ENCODE assay signal across 13 mouse cellular contexts in the genomic region with DNA sequence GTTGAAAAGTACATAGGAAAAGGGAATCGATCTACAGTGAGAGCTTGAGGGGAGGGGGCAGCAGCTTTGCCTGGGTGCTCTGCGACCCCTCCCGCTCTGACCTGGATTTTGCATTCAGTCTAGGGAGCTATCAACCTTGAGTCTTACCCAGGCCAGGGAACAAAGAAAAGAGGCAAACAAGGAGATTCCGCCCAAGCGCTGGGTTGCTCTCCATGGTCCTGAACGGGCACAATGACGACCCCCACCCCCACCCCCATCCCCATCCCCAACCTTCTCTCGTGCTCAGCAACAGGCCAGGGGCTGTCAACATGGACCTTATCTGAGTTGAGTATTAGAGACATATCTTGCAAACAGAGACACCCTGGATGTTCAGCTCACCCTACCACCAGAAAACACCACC.
DNase-seq lines count a peak whose midpoint lies in the region; ATAC-seq and TF ChIP-seq lines count a peak whose summit lies in the region.
"Had no signal": no experiment of that assay in that cellular context is flagged by ENCODE, and none has a peak within 500 bp of the region (broad histone marks: within the 10 kb centered on the region; RNA-seq: fewer than 3 reads in every experiment).

No protein-coding gene starts in this region.

- no peak overlapping the region for H3K9ac ChIP-seq in kidney, postnatal 0 days (ENCODE audit: low read depth, low read length)
- H3K9ac ChIP-seq in embryonic facial prominence, embryonic 11.5 days (replicated peaks; ENCODE audit: low read length), result no peak overlapping the region
- H3K9ac ChIP-seq in hindbrain, embryonic 15.5 days, result no peak overlapping the region
- H3K9ac ChIP-seq: embryonic facial prominence, embryonic 15.5 days; lung, embryonic 15.5 days; stomach, embryonic 15.5 days had no signal

- TF ChIP-seq CTCF in kidney, postnatal 0 days (IDR thresholded peaks at IDR 0.05; ENCODE audit: low read depth), result no peak

- DNase-seq in kidney, postnatal 0 days (ENCODE audit: low spot score), result peak; percentile 34
- DNase-seq in kidney, postnatal 25 days, result no peak
- peak; percentile 79 for DNase-seq in embryonic facial prominence, embryonic 11.5 days (ENCODE audit: low spot score)
- DNase-seq in neural tube, embryonic 10.5 days (ENCODE audit: extremely low spot score, low spot score), result peak; percentile 67
- DNase-seq in layer of hippocampus, adult 11-12 months (ENCODE audit: low spot score), result no peak
- no peak for DNase-seq in c-Kit-positive CD71-positive TER-119-positive erythroid progenitor cells, embryonic 14.5 days (ENCODE audit: low spot score)
- no peak for DNase-seq in cerebellum, adult 9-11 months
- DNase-seq: B cell, adult 2 months; kidney, adult 18-20 months had no signal

- H3K9me3 ChIP-seq in kidney, postnatal 0 days (replicated peaks; ENCODE audit: low read length), result no peaks in the 10 kb centered on the region
- no peaks in the 10 kb centered on the region for H3K9me3 ChIP-seq in embryonic facial prominence, embryonic 11.5 days (replicated peaks; ENCODE audit: control insufficient read depth, low read length)
- H3K9me3 ChIP-seq in hindbrain, embryonic 15.5 days, result no peaks in the 10 kb centered on the region
- H3K9me3 ChIP-seq: embryonic facial prominence, embryonic 15.5 days; lung, embryonic 15.5 days; stomach, embryonic 15.5 days had no signal

- no peak overlapping the region for H3K4me2 ChIP-seq in kidney, postnatal 0 days (ENCODE audit: low read length)
- no peak overlapping the region for H3K4me2 ChIP-seq in embryonic facial prominence, embryonic 11.5 days (ENCODE audit: low read depth, low read length)
- H3K4me2 ChIP-seq in hindbrain, embryonic 15.5 days, result peak overlapping the region; percentile 23
- H3K4me2 ChIP-seq: embryonic facial prominence, embryonic 15.5 days; lung, embryonic 15.5 days; stomach, embryonic 15.5 days had no signal

- no peaks in the 10 kb centered on the region for H3K27me3 ChIP-seq in kidney, postnatal 0 days (ENCODE audit: insufficient read depth, low read length)
- H3K27me3 ChIP-seq in embryonic facial prominence, embryonic 11.5 days (ENCODE audit: control insufficient read depth, insufficient read depth, low read length), result no peaks in the 10 kb centered on the region
- no peaks in the 10 kb centered on the region; the same call in 1 of the 2 replicates for H3K27me3 ChIP-seq in hindbrain, embryonic 15.5 days
- H3K27me3 ChIP-seq: lung, embryonic 15.5 days had no signal

- H3K4me3 ChIP-seq in kidney, postnatal 0 days (replicated peaks; ENCODE audit: low read depth, low read length), result no peak overlapping the region
- H3K4me3 ChIP-seq in embryonic facial prominence, embryonic 11.5 days (ENCODE audit: low read depth, low read length), result no peak overlapping the region
- no peak overlapping the region for H3K4me3 ChIP-seq in hindbrain, embryonic 15.5 days
- H3K4me3 ChIP-seq: embryonic facial prominence, embryonic 15.5 days; lung, embryonic 15.5 days; stomach, embryonic 15.5 days had no signal

- H3K4me1 ChIP-seq in kidney, postnatal 0 days (replicated peaks; ENCODE audit: insufficient read depth, low read length), result no peaks in the 10 kb centered on the region
- no peaks in the 10 kb centered on the region; the same call in 1 of the 2 replicates for H3K4me1 ChIP-seq in embryonic facial prominence, embryonic 11.5 days (ENCODE audit: control insufficient read depth, insufficient read depth, low read length)
- H3K4me1 ChIP-seq in hindbrain, embryonic 15.5 days (replicated peaks), result peaks cover 69% of the 10 kb centered on the region
- H3K4me1 ChIP-seq: lung, embryonic 15.5 days; stomach, embryonic 15.5 days had no signal

- 4% methylated on average over 8 of the region's 8 CpGs for WGBS in kidney, postnatal 0 days
- WGBS in embryonic facial prominence, embryonic 11.5 days, result 1% methylated on average over 8 of the region's 8 CpGs
- WGBS in hindbrain, embryonic 15.5 days, result 3% methylated on average over 8 of the region's 8 CpGs

- no peaks in the 10 kb centered on the region for H3K36me3 ChIP-seq in kidney, postnatal 0 days (ENCODE audit: insufficient read depth, low read length)
- no peaks in the 10 kb centered on the region for H3K36me3 ChIP-seq in embryonic facial prominence, embryonic 11.5 days (replicated peaks; ENCODE audit: control insufficient read depth, insufficient read depth, low read depth, low read length)
- H3K36me3 ChIP-seq in hindbrain, embryonic 15.5 days, result no peaks in the 10 kb centered on the region
- H3K36me3 ChIP-seq: embryonic facial prominence, embryonic 15.5 days; lung, embryonic 15.5 days; stomach, embryonic 15.5 days had no signal

- no peak for ATAC-seq in kidney, postnatal 0 days (replicated peaks; ENCODE audit: low FRiP score, low read depth)
- no peak for ATAC-seq in embryonic facial prominence, embryonic 11.5 days (replicated peaks; ENCODE audit: insufficient number of reproducible peaks, low FRiP score, low TSS enrichment, low read depth)
- no peak for ATAC-seq in hindbrain, embryonic 15.5 days (ENCODE audit: low FRiP score, low read depth)

- H3K27ac ChIP-seq in kidney, postnatal 0 days, result no peak overlapping the region
- H3K27ac ChIP-seq in embryonic facial prominence, embryonic 11.5 days (replicated peaks; ENCODE audit: low read depth, low read length), result no peak overlapping the region
- H3K27ac ChIP-seq in hindbrain, embryonic 15.5 days (replicated peaks), result peak overlapping the region; percentile 32; the same call in 1 of the 2 replicates
- H3K27ac ChIP-seq: embryonic facial prominence, embryonic 15.5 days; lung, embryonic 15.5 days; stomach, embryonic 15.5 days had no signal

Comparison
In these comparisons a context has a peak if more than half of its experiments do, and no peak if none do; other contexts are left out.
1. DNase-seq: peak in kidney, postnatal 0 days (single experiment), embryonic facial prominence, embryonic 11.5 days (single experiment) and neural tube, embryonic 10.5 days (single experiment); none in kidney, postnatal 25 days (0 of 2), layer of hippocampus, adult 11-12 months (single experiment), c-Kit-positive CD71-positive TER-119-positive erythroid progenitor cells, embryonic 14.5 days (single experiment) and cerebellum, adult 9-11 months (single experiment).